Mouse (Mus musculus): ENCODE results near the gene Atp13a5. TPM values are rescaled to one million over a fixed set of nuclear protein-coding genes. Genes with fewer than 3 reads are reported as not detected.

Gene Atp13a5
- polyA plus RNA-seq, 1 experiment from 2014 or later = not detected

DNA sequence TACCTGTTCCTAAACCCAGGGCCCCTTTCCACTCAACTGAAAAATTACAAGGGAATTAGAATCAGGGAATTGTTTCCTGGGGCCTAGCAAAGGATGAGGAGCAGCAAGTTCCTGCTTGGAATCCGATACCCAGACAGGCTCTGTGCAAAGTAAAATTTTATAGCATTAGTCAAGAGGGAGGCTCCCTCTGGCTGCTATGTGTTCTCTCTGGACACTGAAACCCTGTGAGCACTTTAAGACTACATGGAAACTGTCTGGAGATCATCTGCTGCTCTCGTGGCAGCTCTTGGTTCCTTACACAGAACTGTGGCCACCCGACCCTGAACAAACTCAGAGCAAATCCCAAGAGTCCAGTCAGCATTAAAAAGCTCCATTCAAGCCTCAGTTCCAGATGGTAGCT is 50.6 kb downstream of the Atp13a5 start:
- Histone ChIP-seq H3K4me1 (ENCODE audit: control insufficient read depth, insufficient read depth, low read length) (peaks cover 5% of the 10 kb centered on the region; the same call in 1 of the 2 replicates), H3K27me3 (ENCODE audit: control insufficient read depth, insufficient read depth, low read length) (no peaks in the 10 kb centered on the region), H3K27ac (ENCODE audit: low read depth, low read length) (no peak overlapping the region), H3K4me2 (replicated peaks; ENCODE audit: low read depth, low read length) (no peak overlapping the region), H3K9me3 (ENCODE audit: control insufficient read depth, low read length) (no peaks in the 10 kb centered on the region), H3K36me3 (ENCODE audit: control insufficient read depth, insufficient read depth, low read length) (no peaks in the 10 kb centered on the region), H3K4me3 (ENCODE audit: low read length) (no peak overlapping the region), H3K9ac (ENCODE audit: low read depth, low read length) (no peak overlapping the region)
- peak; percentile 86; the same call in 1 of the 2 replicates for ATAC-seq (ENCODE audit: low FRiP score, low TSS enrichment)
- WGBS = 14% methylated on average over 3 of the region's 3 CpGs

DNA sequence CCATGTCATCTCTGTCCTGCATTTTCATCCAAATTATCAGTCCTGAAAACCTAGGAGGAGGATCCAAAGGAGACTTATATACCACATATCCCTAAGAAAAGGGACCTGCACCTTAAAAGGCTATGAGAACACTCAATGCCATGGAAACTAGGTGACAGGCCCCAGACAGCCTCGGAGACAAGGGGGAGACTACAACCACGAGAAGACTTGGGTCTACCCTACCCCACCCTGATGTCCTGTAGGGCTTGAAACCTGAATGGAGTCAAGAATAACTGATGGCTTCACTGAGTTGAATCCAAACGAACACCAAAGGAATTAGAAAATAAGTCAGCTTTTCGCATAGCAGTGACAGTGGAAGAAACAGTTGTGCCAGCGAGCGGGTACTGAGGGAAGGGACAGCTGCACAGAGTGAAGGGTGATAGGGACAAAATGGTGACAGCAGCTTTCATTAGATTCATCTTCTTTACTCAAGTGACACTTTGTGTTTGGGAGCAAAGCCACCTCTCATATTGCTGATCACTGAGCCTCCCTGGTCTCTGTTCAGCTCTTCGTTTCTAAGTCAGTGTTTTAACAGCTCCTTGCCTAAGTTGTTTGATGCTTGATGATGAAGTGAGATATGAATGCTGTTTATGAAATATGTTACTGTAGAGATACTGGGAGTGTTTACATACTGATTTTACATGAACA is 53.2 kb downstream of the Atp13a5 start:
- H3K27ac ChIP-seq (ENCODE audit: low read depth, low read length) = no peak overlapping the region
- no peak for ATAC-seq (ENCODE audit: low FRiP score, low TSS enrichment)
- H3K9ac ChIP-seq (ENCODE audit: low read depth, low read length) = no peak overlapping the region
- no peaks in the 10 kb centered on the region for H3K27me3 ChIP-seq (ENCODE audit: control insufficient read depth, insufficient read depth, low read length)
- H3K9me3 ChIP-seq (ENCODE audit: control insufficient read depth, low read length) = no peaks in the 10 kb centered on the region
- 88% methylated on average over 7 of the region's 7 CpGs for WGBS
- H3K4me1 ChIP-seq (ENCODE audit: control insufficient read depth, insufficient read depth, low read length) = peaks cover 5% of the 10 kb centered on the region; the same call in 1 of the 2 replicates
- H3K4me3 ChIP-seq (ENCODE audit: low read length) = no peak overlapping the region
- H3K36me3 ChIP-seq (ENCODE audit: control insufficient read depth, insufficient read depth, low read length) = no peaks in the 10 kb centered on the region
- no peak overlapping the region for H3K4me2 ChIP-seq (replicated peaks; ENCODE audit: low read depth, low read length)

- 92% methylated on average over 3 of the region's 3 CpGs for WGBS
- H3K9me3 ChIP-seq (ENCODE audit: control insufficient read depth, low read length) = no peaks in the 10 kb centered on the region
- H3K36me3 ChIP-seq (ENCODE audit: control insufficient read depth, insufficient read depth, low read length) = no peaks in the 10 kb centered on the region
- no peaks in the 10 kb centered on the region for H3K4me1 ChIP-seq (ENCODE audit: control insufficient read depth, insufficient read depth, low read length)
- no peak overlapping the region for H3K4me2 ChIP-seq (replicated peaks; ENCODE audit: low read depth, low read length)
- H3K27me3 ChIP-seq (ENCODE audit: control insufficient read depth, insufficient read depth, low read length) = no peaks in the 10 kb centered on the region
- no peak overlapping the region for H3K9ac ChIP-seq (ENCODE audit: low read depth, low read length)
- no peak overlapping the region for H3K27ac ChIP-seq (ENCODE audit: low read depth, low read length)
- no peak for ATAC-seq (ENCODE audit: low FRiP score, low TSS enrichment)
- H3K4me3 ChIP-seq (ENCODE audit: low read length) = no peak overlapping the region
Observed at GRCm38 (mm10) chr16:29320717-29321116, 57.8 kb downstream of the Atp13a5 start.

- H3K9me3 ChIP-seq (ENCODE audit: control insufficient read depth, low read length) = no peaks in the 10 kb centered on the region
- no peak for ATAC-seq (ENCODE audit: low FRiP score, low TSS enrichment)
- no peak overlapping the region for H3K4me3 ChIP-seq (ENCODE audit: low read length)
- H3K4me2 ChIP-seq (replicated peaks; ENCODE audit: low read depth, low read length) = no peak overlapping the region
- no peaks in the 10 kb centered on the region for H3K27me3 ChIP-seq (ENCODE audit: control insufficient read depth, insufficient read depth, low read length)
- no peak overlapping the region for H3K9ac ChIP-seq (ENCODE audit: low read depth, low read length)
- 74% methylated on average over 3 of the region's 3 CpGs for WGBS
- no peak overlapping the region for H3K27ac ChIP-seq (ENCODE audit: low read depth, low read length)
- H3K36me3 ChIP-seq (ENCODE audit: control insufficient read depth, insufficient read depth, low read length) = no peaks in the 10 kb centered on the region
- no peaks in the 10 kb centered on the region for H3K4me1 ChIP-seq (ENCODE audit: control insufficient read depth, insufficient read depth, low read length)
Observed at GRCm38 (mm10) chr16:29315391-29315790, 63.1 kb downstream of the Atp13a5 start.

DNA sequence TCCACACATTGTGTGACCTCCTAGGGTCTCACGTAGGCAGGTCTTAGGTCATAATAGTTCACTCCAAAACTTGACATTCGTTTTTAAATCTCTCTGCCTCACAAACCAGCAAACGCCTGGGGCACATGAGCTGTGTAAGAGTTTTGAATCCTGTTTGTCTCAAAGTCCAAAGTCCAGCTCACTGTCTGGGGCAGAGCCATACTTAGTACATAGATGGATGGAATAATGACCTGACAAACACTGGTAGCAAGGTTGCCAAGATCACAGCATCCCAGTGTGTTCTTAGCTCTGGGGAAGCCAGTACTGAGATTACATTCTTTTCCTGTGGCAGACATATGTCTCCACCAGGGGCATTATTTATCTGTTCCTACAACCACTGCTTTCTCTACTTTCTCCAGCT is 63.5 kb downstream of the Atp13a5 start:
- no peak overlapping the region for H3K4me2 ChIP-seq (replicated peaks; ENCODE audit: low read depth, low read length)
- no peaks in the 10 kb centered on the region for H3K36me3 ChIP-seq (ENCODE audit: control insufficient read depth, insufficient read depth, low read length)
- no peak overlapping the region for H3K4me3 ChIP-seq (ENCODE audit: low read length)
- H3K9ac ChIP-seq (ENCODE audit: low read depth, low read length) = no peak overlapping the region
- H3K27ac ChIP-seq (ENCODE audit: low read depth, low read length) = no peak overlapping the region
- no peak for ATAC-seq (ENCODE audit: low FRiP score, low TSS enrichment)
- no peaks in the 10 kb centered on the region for H3K9me3 ChIP-seq (ENCODE audit: control insufficient read depth, low read length)
- 75% methylated on average over 3 of the region's 3 CpGs for WGBS
- H3K4me1 ChIP-seq (ENCODE audit: control insufficient read depth, insufficient read depth, low read length) = no peaks in the 10 kb centered on the region
- H3K27me3 ChIP-seq (ENCODE audit: control insufficient read depth, insufficient read depth, low read length) = no peaks in the 10 kb centered on the region

DNA sequence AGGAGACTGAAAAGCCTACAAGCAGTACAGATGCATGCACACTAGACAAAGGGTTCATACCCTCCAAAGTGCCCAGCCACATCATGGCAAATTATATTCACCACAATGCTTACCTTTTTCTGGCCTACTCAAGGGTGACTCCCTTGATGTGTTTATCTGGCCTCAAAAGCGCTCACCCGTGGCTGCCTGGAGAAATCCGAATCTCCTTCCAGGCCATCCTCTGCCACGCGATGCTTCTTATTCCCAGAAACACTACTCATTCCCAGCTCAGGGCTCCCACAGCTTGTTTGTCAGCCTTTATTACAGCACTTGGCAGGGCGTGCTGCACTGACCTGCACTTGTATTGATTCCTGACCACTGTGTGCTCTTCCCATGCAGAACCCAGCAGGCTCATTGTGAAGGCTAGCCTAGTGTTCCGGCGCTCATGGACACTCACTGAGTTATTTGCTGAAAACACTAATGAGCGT is 80.9 kb downstream of the Atp13a5 start:
- ATAC-seq (ENCODE audit: low FRiP score, low TSS enrichment) = peak; percentile 91
- 40% methylated on average over 9 of the region's 9 CpGs for WGBS

GRCm38 (mm10) chr16:29280691-29281090 is 97.8 kb downstream of the Atp13a5 start:
- Histone ChIP-seq H3K4me1 (ENCODE audit: control insufficient read depth, insufficient read depth, low read length) (no peaks in the 10 kb centered on the region), H3K9ac (ENCODE audit: low read depth, low read length) (no peak overlapping the region), H3K4me3 (ENCODE audit: low read length) (no peak overlapping the region), H3K36me3 (ENCODE audit: control insufficient read depth, insufficient read depth, low read length) (no peaks in the 10 kb centered on the region), H3K4me2 (replicated peaks; ENCODE audit: low read depth, low read length) (no peak overlapping the region), H3K9me3 (ENCODE audit: control insufficient read depth, low read length) (no peaks in the 10 kb centered on the region), H3K27me3 (ENCODE audit: control insufficient read depth, insufficient read depth, low read length) (no peaks in the 10 kb centered on the region), H3K27ac (ENCODE audit: low read depth, low read length) (no peak overlapping the region)
- ATAC-seq (ENCODE audit: low FRiP score, low TSS enrichment) = no peak
- 77% methylated on average over 5 of the region's 5 CpGs for WGBS

More for the DNA sequence above, 80.9 kb downstream of the Atp13a5 start:
- Histone ChIP-seq H3K4me2 (replicated peaks; ENCODE audit: low read depth, low read length) (no peak overlapping the region), H3K9me3 (ENCODE audit: control insufficient read depth, low read length) (no peaks in the 10 kb centered on the region), H3K9ac (ENCODE audit: low read depth, low read length) (no peak overlapping the region), H3K27ac (ENCODE audit: low read depth, low read length) (no peak overlapping the region), H3K4me3 (ENCODE audit: low read length) (no peak overlapping the region), H3K4me1 (ENCODE audit: control insufficient read depth, insufficient read depth, low read length) (no peaks in the 10 kb centered on the region), H3K36me3 (ENCODE audit: control insufficient read depth, insufficient read depth, low read length) (no peaks in the 10 kb centered on the region), H3K27me3 (ENCODE audit: control insufficient read depth, insufficient read depth, low read length) (no peaks in the 10 kb centered on the region)

DNA sequence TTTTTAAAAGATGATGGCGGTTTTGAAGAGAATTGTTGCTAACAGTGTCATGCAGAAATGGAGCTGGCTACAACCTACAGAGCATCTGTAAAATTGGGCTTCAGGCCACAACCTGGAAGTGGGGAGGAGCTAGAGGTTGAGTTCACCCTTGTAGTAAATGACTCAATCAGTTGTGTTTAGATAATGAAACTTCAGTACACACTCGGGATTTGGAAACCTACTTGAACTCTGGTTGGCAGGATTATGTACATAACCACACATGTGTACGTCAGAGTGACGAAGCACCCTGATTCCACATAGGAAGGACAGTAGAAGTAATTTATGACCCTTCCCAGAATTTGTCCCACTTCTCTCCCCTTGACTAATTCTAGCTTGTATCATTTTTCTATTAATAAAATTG is 124.2 kb downstream of the Atp13a5 start:
- Histone ChIP-seq H3K4me3 (ENCODE audit: low read length) (no peak overlapping the region), H3K36me3 (ENCODE audit: control insufficient read depth, insufficient read depth, low read length) (no peaks in the 10 kb centered on the region), H3K4me2 (replicated peaks; ENCODE audit: low read depth, low read length) (no peak overlapping the region), H3K27ac (ENCODE audit: low read depth, low read length) (no peak overlapping the region), H3K9ac (ENCODE audit: low read depth, low read length) (no peak overlapping the region), H3K9me3 (ENCODE audit: control insufficient read depth, low read length) (no peaks in the 10 kb centered on the region), H3K27me3 (ENCODE audit: control insufficient read depth, insufficient read depth, low read length) (no peaks in the 10 kb centered on the region), H3K4me1 (ENCODE audit: control insufficient read depth, insufficient read depth, low read length) (no peaks in the 10 kb centered on the region)
- ATAC-seq (ENCODE audit: low FRiP score, low TSS enrichment) = no peak
- 62% methylated on average over 4 of the region's 4 CpGs for WGBS

DNA sequence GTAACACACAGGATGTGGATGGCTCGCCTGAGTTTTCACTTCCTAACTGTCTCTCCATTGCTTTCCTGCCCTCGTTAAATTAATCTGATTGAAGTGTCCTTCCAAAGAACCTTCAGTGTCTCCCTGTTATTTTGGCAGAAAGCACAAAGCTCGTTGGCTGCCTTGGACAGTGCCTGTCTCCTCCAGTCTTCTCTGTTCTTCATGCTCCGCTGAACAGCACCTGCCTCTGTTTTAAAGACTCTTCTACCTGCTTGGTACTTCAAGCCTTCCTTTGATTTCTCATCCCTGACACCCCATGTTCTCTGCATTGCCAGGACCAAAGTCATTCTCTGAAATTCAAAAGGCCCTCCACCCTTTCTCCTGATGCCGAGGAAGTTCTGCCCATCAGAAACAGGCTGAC is 142.6 kb downstream of the Atp13a5 start:
- Histone ChIP-seq H3K4me2 (replicated peaks; ENCODE audit: low read depth, low read length) (no peak overlapping the region), H3K36me3 (ENCODE audit: control insufficient read depth, insufficient read depth, low read length) (no peaks in the 10 kb centered on the region), H3K27ac (ENCODE audit: low read depth, low read length) (no peak overlapping the region), H3K4me3 (ENCODE audit: low read length) (no peak overlapping the region), H3K4me1 (ENCODE audit: control insufficient read depth, insufficient read depth, low read length) (no peaks in the 10 kb centered on the region), H3K9ac (ENCODE audit: low read depth, low read length) (no peak overlapping the region), H3K9me3 (ENCODE audit: control insufficient read depth, low read length) (no peaks in the 10 kb centered on the region), H3K27me3 (ENCODE audit: control insufficient read depth, insufficient read depth, low read length) (no peaks in the 10 kb centered on the region)
- 73% methylated on average over 5 of the region's 5 CpGs for WGBS
- no peak for ATAC-seq (ENCODE audit: low FRiP score, low TSS enrichment)

Measured in kidney, embryonic 14.5 days (tissue).